Mouse (Mus musculus) embryonic facial prominence, embryonic 14.5 days (tissue): ENCODE measurements around the gene Gm4340. TPM values are rescaled to one million over a fixed set of nuclear protein-coding genes. Genes with fewer than 3 reads are reported as not detected.

Experiments
- ATAC-seq: fragments of 200-750 bp; cut with Nextera tagmentation; 2 replicates; pipeline ENCODE4 v1.8.0; 2017; ENCODE audit warnings: low read depth, moderate number of reproducible peaks, moderate TSS enrichment
- DNase-seq: peaks from one replicate; pipeline ENCODE4 v3.0.0-alpha.2; 2015; ENCODE audit warnings: low spot score
- H3K27ac ChIP-seq: fragments of 300-500 bp; sonication (generic); replicated peaks from 2 replicates; pipeline ENCODE4 v1.5.1; 2014; ENCODE audit warnings: low read depth, mild to moderate bottlenecking, low read length, moderate library complexity
- H3K27me3 ChIP-seq: fragments of 300-500 bp; sonication (generic); replicated peaks from 2 replicates; pipeline ENCODE4 v1.6.1; 2014; ENCODE audit warnings: low read length; ENCODE audit not compliant: control insufficient read depth, insufficient read depth
- H3K36me3 ChIP-seq: fragments of 300-500 bp; sonication (generic); 2 replicates; pipeline ENCODE4 v1.6.1; 2014; ENCODE audit warnings: low read length, mixed read lengths; ENCODE audit not compliant: control insufficient read depth, insufficient read depth
- H3K4me1 ChIP-seq: fragments of 300-500 bp; sonication (generic); 2 replicates; pipeline ENCODE4 v1.6.1; 2014; ENCODE audit warnings: antibody characterized with exemption, low read length; ENCODE audit not compliant: control insufficient read depth, insufficient read depth
- H3K4me2 ChIP-seq: fragments of 300-500 bp; sonication (generic); 2 replicates; pipeline ENCODE4 v1.6.1; 2014; ENCODE audit warnings: low read depth, mild to moderate bottlenecking, low read length, moderate library complexity, mixed read lengths
- H3K4me3 ChIP-seq: fragments of 300-500 bp; sonication (generic); 2 replicates; pipeline ENCODE4 v1.5.1; 2014; ENCODE audit warnings: low read depth, mild to moderate bottlenecking, low read length
- H3K9ac ChIP-seq: fragments of 300-500 bp; sonication (generic); 2 replicates; pipeline ENCODE4 v1.6.1; 2014; ENCODE audit warnings: low read depth, mild to moderate bottlenecking, low read length, moderate library complexity, mixed read lengths
- H3K9me3 ChIP-seq: fragments of 300-500 bp; sonication (generic); 2 replicates; pipeline ENCODE4 v1.6.1; 2016; ENCODE audit warnings: low read length; ENCODE audit not compliant: control insufficient read depth
- WGBS: fragments of 180-500 bp; shearing (Covaris S2); extraction: QIAGEN DNeasy Blood & Tissue Kit; methylation state at CpG from one replicate; pipeline ENCODE4 v1.1.7; 2014; 5-methylcytosine and 5-hydroxymethylcytosine counted together
- polyA plus RNA-seq: library from polyadenylated mRNA; unstranded; fragments of >200 nt; fragmentation: Nextera tagmentation; extraction: Ambion mirVana; gene quantifications from 2 replicates; pipeline ENCODE4 v1.2.1, GENCODE M21; 2014

Gene Gm4340
- polyA plus RNA-seq, 1 experiment from 2014 or later: not detected

GRCm38 (mm10) chr10:104220303-104221021 lies 26.6 kb downstream of the Gm4340 start:
- Histone ChIP-seq H3K27me3 (no peaks in the 10 kb centered on the region), H3K4me3 (no peak overlapping the region), H3K9ac (no peak overlapping the region), H3K9me3 (0 out of 2 replicates have a peak, but pooled peaks cover 7% of the 10 kb centered on the region), H3K27ac (no peak overlapping the region), H3K36me3 (no peaks in the 10 kb centered on the region), H3K4me2 (no peak overlapping the region), H3K4me1 (no peaks in the 10 kb centered on the region)
- DNase-seq: peak; percentile 15
- WGBS: 75% methylated on average over 6 of the region's 6 CpGs
- ATAC-seq: no peak

Other genes starting within 250 kb of the Gm4340 start
- not detected in 2 replicates for gene Gm21293, start 51.1 kb upstream of the Gm4340 start, polyA plus RNA-seq
- not detected in 2 replicates for gene Gm6763, start 42.5 kb upstream of the Gm4340 start, polyA plus RNA-seq
- gene Gm8764, start 34.0 kb upstream of the Gm4340 start, polyA plus RNA-seq: not detected in 2 replicates
- gene Gm21304, start 25.5 kb upstream of the Gm4340 start, polyA plus RNA-seq: not detected in 2 replicates
- not detected in 2 replicates for gene Gm21312, start 17.0 kb upstream of the Gm4340 start, polyA plus RNA-seq
- gene Gm20765, start 8.5 kb upstream of the Gm4340 start, polyA plus RNA-seq: not detected in 2 replicates